Mouse (Mus musculus) heart, embryonic 13.5 days (tissue): Measurements from ENCODE around the gene Rhbdl2. TPM values are rescaled to one million over a fixed set of nuclear protein-coding genes. Genes with fewer than 3 reads are reported as not detected.

ENCODE experiments used
- ATAC-seq: fragments of 200-750 bp; cut with Nextera tagmentation; 2 replicates; pipeline ENCODE4 v1.8.0; 2017; ENCODE audit warnings: moderate TSS enrichment; ENCODE audit not compliant: insufficient number of reproducible peaks, low FRiP score, low TSS enrichment; ENCODE audit errors: extremely low read depth
- H3K27ac ChIP-seq: fragments of 300-500 bp; sonication (generic); replicated peaks from 2 replicates; pipeline ENCODE4 v1.5.1; 2015; ENCODE audit warnings: moderate library complexity, mild to moderate bottlenecking, inconsistent platforms
- H3K27me3 ChIP-seq: fragments of 300-500 bp; sonication (generic); replicated peaks from 2 replicates; pipeline ENCODE4 v1.6.1; 2015; ENCODE audit warnings: mild to moderate bottlenecking, inconsistent platforms
- H3K36me3 ChIP-seq: fragments of 300-500 bp; sonication (generic); 2 replicates; pipeline ENCODE4 v1.6.1; 2015; ENCODE audit warnings: mild to moderate bottlenecking, inconsistent platforms
- H3K4me1 ChIP-seq: fragments of 300-500 bp; sonication (generic); 2 replicates; pipeline ENCODE4 v1.6.1; 2015; ENCODE audit warnings: inconsistent platforms
- H3K4me2 ChIP-seq: fragments of 300-500 bp; sonication (generic); 2 replicates; pipeline ENCODE4 v1.6.1; 2015; ENCODE audit warnings: inconsistent platforms, mild to moderate bottlenecking, moderate library complexity
- H3K4me3 ChIP-seq: fragments of 300-500 bp; sonication (generic); 2 replicates; pipeline ENCODE4 v1.5.1; 2015; ENCODE audit warnings: moderate library complexity, mild to moderate bottlenecking, inconsistent platforms
- H3K9ac ChIP-seq: fragments of 300-500 bp; sonication (generic); 2 replicates; pipeline ENCODE4 v1.6.1; 2015; ENCODE audit warnings: inconsistent platforms, mild to moderate bottlenecking, moderate library complexity
- H3K9me3 ChIP-seq: fragments of 300-500 bp; sonication (generic); 2 replicates; pipeline ENCODE4 v1.6.1; 2016; ENCODE audit warnings: inconsistent platforms
- WGBS: fragments of 180-500 bp; shearing (Covaris S2); methylation state at CpG from one replicate; pipeline ENCODE4 v1.1.7; 2015; ENCODE audit warnings: mixed read lengths; 5-methylcytosine and 5-hydroxymethylcytosine counted together
- polyA plus RNA-seq: library from polyadenylated mRNA; unstranded; fragments of >200 nt; fragmentation: Nextera tagmentation; extraction: Ambion mirVana; gene quantifications from 2 replicates; pipeline ENCODE4 v1.2.1, GENCODE M21; 2015

Gene Rhbdl2
- polyA plus RNA-seq = 2.2 and 2.3 TPM in 2 replicates

DNA sequence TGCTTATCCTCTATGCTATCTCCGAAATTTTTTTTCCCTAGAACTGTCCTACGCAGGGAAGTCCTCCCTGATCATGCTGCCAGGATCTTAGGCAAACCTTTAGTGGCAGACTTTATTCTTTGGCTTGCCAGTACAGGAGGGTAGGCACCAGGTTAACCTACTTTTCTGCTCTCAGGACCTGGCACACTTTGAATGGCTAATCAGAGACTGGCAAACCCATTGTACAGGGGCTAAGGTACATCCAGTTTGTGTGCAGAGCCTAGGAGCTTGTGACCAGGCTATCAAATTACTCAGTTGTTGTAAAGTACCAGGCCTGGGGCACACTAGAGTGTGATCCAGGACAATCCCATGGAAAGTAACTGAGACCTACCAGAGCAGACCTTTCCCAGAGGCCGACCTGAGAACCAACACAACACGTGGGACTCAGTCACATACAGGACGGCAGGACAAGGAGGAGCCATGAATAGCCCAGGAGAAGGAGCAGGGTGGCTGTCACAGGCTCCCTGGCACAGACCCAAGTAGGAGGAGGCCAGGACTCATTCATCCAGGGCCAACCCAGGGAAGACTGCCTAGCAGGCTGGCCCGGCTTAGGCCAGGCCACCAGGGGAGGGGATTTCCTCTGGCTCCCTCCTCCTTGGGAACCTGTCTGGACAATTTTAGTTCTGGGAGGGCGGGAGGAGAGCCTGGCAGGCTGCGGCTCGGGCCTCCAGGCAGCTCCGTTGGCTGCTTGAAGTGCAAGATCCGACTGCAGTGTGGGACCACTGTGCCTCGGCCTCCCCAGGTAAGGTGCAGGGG is at the start of gene Rhbdl2:
TSS of gene Rhbdl2 (plus strand) at position 684 of the 795 bp plus-strand sequence.
- WGBS = 21% methylated on average over 12 of the region's 12 CpGs

DNA sequence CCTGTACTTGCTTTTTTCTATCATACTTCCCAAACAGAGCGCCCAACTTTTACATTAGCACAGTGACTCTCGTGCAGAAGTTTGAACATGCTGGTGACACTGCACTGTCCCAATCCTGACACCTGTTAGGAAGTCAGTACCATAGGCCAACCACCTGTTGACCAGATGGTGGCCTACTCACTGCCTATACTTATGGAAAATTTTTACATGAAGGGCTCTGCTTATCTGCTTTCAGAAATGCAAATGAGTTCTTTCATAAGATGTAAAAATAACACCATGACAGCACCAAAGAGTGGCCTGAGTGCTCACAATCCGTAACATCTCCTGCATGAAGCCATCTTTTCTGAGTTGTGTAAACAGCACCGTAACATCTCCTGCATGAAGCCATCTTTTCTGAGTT is 49.0 kb upstream of the Rhbdl2 start:
- no peak for ATAC-seq

More for the DNA sequence above, at the start of gene Rhbdl2:
- Histone ChIP-seq H3K27ac (peak within 1 kb of the TSS; percentile 63), H3K9me3 (no peaks in the 10 kb centered on the region), H3K36me3 (no peaks in the 10 kb centered on the region), H3K27me3 (no peaks in the 10 kb centered on the region), H3K4me1 (peaks cover 19% of the 10 kb centered on the region), H3K9ac (peak within 1 kb of the TSS; percentile 72), H3K4me2 (peak within 1 kb of the TSS; percentile 67), H3K4me3 (peak within 1 kb of the TSS; percentile 34)
- peak; percentile 80; the same call in 1 of the 2 replicates for ATAC-seq

GRCm38 (mm10) chr4:123742891-123743290 is 44.8 kb upstream of the Rhbdl2 start:
- peaks cover 61% of the 10 kb centered on the region for H3K36me3 ChIP-seq
- peaks cover 15% of the 10 kb centered on the region for H3K4me1 ChIP-seq
- H3K27me3 ChIP-seq = no peaks in the 10 kb centered on the region
- 82% methylated on average over 1 of the region's 1 CpGs for WGBS
- ATAC-seq = no peak
- no peak overlapping the region for H3K9ac ChIP-seq
- no peaks in the 10 kb centered on the region for H3K9me3 ChIP-seq
- no peak overlapping the region for H3K27ac ChIP-seq
- H3K4me3 ChIP-seq = no peak overlapping the region
- no peak overlapping the region for H3K4me2 ChIP-seq

More for the DNA sequence above, 49.0 kb upstream of the Rhbdl2 start:
- Histone ChIP-seq H3K4me2 (no peak overlapping the region), H3K27ac (no peak overlapping the region), H3K27me3 (no peaks in the 10 kb centered on the region), H3K9me3 (no peaks in the 10 kb centered on the region), H3K4me1 (no peaks in the 10 kb centered on the region), H3K36me3 (peaks cover 83% of the 10 kb centered on the region), H3K9ac (no peak overlapping the region), H3K4me3 (no peak overlapping the region)
- 93% methylated on average over 4 of the region's 4 CpGs for WGBS

DNA sequence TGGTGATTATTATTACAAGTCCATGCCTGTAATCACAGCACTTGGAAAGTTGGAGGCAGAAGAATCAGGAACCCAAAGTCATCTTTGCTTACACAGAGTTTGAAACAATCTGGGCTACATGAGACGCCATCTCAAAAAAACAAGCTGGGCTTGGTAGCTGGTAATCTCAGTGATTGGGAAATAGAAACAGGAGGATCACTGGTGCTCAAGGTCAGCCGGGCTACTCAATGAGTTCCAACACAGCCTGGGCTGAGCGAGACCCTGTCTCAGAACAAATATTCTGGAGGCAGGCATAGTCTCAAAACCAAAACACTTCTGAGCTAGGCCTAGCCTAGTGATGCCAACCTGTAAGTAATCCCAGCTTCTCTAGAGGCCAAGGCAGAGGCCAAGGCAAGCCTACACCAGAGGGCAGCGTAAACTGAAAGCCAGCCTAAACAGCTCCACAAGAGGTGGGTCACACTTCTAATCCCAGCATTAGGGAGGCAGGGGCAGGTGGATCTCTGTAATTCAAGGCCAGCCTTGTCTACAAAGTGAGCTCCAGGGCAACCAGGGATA is 42.4 kb upstream of the Rhbdl2 start:
- Histone ChIP-seq H3K4me1 (peaks cover 27% of the 10 kb centered on the region), H3K9ac (no peak overlapping the region), H3K36me3 (peaks cover 37% of the 10 kb centered on the region), H3K27me3 (no peaks in the 10 kb centered on the region), H3K9me3 (no peaks in the 10 kb centered on the region), H3K27ac (no peak overlapping the region), H3K4me2 (no peak overlapping the region), H3K4me3 (no peak overlapping the region)
- no peak for ATAC-seq
- WGBS = 94% methylated on average over 4 of the region's 4 CpGs

DNA sequence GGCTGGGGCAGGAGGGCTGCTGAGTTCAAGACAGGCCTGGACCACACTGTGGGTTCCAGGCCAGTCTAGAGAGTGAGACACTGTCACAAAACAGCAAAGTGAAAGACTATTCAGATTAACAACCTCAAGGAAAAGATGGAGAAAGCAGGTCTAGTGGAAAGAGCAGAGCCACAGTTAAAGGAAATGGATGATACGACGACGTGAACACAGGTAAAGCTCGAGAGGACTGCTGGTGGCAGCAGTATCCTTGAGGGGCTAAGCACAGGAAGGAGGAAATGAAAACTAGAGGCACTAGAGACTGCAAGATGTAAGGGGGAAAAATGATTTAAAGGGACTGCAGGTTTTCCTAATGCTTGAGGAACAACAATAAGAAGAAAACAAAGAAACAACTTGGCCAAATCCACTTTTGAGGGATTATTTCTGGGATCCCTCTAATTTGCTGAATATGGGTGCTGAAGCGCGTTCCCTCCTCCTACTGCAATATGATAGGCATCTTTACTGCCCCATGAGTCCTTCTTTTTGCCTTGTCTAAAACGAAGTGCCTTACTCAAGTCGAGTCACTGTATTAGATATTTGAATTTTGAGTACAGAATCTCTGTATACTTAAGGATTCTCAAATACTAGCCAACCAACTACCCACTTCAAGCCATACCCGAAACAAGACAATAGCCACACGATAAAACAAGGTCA is 38.8 kb upstream of the Rhbdl2 start:
- Histone ChIP-seq H3K4me2 (peak overlapping the region; percentile 93), H3K36me3 (peaks cover 5% of the 10 kb centered on the region; the same call in 1 of the 2 replicates), H3K9me3 (no peaks in the 10 kb centered on the region), H3K4me1 (peaks cover 30% of the 10 kb centered on the region), H3K27ac (peak overlapping the region; percentile 95), H3K9ac (peak overlapping the region; percentile 95), H3K4me3 (peak overlapping the region; percentile 99), H3K27me3 (no peaks in the 10 kb centered on the region)
- 14% methylated on average over 10 of the region's 10 CpGs for WGBS
- no peak for ATAC-seq

DNA sequence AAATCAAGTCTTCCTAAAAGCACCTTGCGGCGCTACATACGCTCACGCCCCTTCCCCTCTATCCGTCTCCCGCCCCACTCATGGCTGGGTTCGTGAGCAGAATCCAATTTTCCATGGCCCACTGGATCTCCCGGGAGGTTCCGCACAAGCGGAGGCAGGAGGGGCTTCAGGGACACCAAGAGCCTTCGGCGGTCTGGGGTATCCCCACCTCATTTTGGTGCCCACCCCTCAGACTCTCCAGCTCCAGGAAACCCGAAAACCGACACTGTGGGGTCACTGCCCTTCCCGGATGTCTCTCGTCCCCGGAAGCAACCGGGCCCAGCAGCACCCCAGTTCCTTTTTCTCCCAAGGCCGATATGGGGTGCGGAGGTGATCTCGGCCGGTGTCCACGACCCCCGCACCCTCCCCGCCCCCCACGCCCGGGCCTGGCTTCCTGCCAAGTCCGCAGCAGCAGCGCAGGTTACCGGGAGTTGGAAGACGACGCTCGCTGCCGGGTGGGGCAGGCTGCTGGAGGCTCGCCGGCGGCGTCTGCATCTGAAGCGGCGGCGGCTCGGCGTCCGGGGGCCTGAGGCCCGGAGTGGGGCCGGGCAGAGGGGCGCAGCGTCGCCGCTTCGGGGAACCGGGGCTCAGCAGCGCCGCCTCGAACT is 38.1 kb upstream of the Rhbdl2 start:
- H3K4me3 ChIP-seq = peak overlapping the region; percentile 99
- WGBS = under 1% methylated on average over 51 of the region's 55 CpGs
- H3K27ac ChIP-seq = peak overlapping the region; percentile 95
- no peak for ATAC-seq
- peak overlapping the region; percentile 93 for H3K4me2 ChIP-seq
- H3K36me3 ChIP-seq = peaks cover 5% of the 10 kb centered on the region; the same call in 1 of the 2 replicates
- H3K4me1 ChIP-seq = peaks cover 30% of the 10 kb centered on the region
- H3K9ac ChIP-seq = peak overlapping the region; percentile 95
- no peaks in the 10 kb centered on the region for H3K9me3 ChIP-seq
- H3K27me3 ChIP-seq = no peaks in the 10 kb centered on the region

DNA sequence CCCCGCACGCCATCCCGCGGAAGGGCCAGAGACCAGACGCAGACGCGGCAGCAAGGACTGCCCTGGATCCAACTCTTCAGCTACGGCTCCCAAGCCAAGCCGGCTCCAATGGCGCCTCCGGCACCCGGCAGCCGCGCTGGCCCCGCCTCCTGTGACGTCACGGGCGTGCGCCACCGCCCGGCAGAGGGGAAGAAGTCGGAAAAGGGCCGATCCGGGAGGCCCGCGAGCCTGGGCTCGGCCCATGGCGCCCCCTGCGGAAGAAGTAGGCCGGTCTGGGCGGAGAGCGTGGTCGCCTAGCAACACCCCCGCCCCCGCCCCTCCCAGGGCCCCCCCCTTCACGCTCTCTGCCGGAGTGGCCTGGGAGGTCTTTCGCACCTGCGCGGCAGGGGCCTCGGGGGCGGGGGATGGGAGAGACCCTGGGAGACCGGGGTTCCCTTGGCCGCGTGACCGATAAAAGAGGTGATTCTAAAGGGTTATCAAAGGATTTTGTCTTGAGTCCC is 37.5 kb upstream of the Rhbdl2 start, which contains the start of gene Akirin1:
TSS of gene Akirin1 (minus strand) at position 194 of the 500 bp plus-strand sequence.
- peak; percentile 99 for ATAC-seq
- peak within 1 kb of the TSS; percentile 95 for H3K9ac ChIP-seq
- WGBS = under 1% methylated on average over 46 of the region's 46 CpGs
- H3K4me3 ChIP-seq = peak within 1 kb of the TSS; percentile 99
- H3K9me3 ChIP-seq = no peaks in the 10 kb centered on the region
- H3K27me3 ChIP-seq = no peaks in the 10 kb centered on the region
- peaks cover 29% of the 10 kb centered on the region for H3K4me1 ChIP-seq
- H3K36me3 ChIP-seq = peaks cover 5% of the 10 kb centered on the region; the same call in 1 of the 2 replicates
- peak within 1 kb of the TSS; percentile 93 for H3K4me2 ChIP-seq
- peak within 1 kb of the TSS; percentile 95 for H3K27ac ChIP-seq

- Histone ChIP-seq H3K4me1 (peaks cover 26% of the 10 kb centered on the region), H3K9me3 (no peaks in the 10 kb centered on the region), H3K27ac (0 out of 2 replicates have a peak overlapping the region, but pooled peaks have one; percentile 20), H3K27me3 (no peaks in the 10 kb centered on the region), H3K4me2 (peak overlapping the region; percentile 93), H3K9ac (peak overlapping the region; percentile 73), H3K36me3 (peaks cover 5% of the 10 kb centered on the region; the same call in 1 of the 2 replicates), H3K4me3 (peak overlapping the region; percentile 99)
- WGBS = under 1% methylated on average over 8 of the region's 8 CpGs
- no peak for ATAC-seq
Observed at GRCm38 (mm10) chr4:123750707-123751312, 36.9 kb upstream of the Rhbdl2 start.

GRCm38 (mm10) chr4:123758306-123758705 is 29.4 kb upstream of the Rhbdl2 start:
- no peaks in the 10 kb centered on the region for H3K9me3 ChIP-seq
- WGBS = 46% methylated on average over 4 of the region's 4 CpGs
- no peak for ATAC-seq

GRCm38 (mm10) chr4:123765071-123765470 is 22.6 kb upstream of the Rhbdl2 start:
- H3K4me2 ChIP-seq = no peak overlapping the region
- no peaks in the 10 kb centered on the region for H3K9me3 ChIP-seq
- no peak overlapping the region for H3K27ac ChIP-seq
- no peaks in the 10 kb centered on the region for H3K4me1 ChIP-seq
- ATAC-seq = no peak
- no peak overlapping the region for H3K4me3 ChIP-seq
- no peaks in the 10 kb centered on the region for H3K36me3 ChIP-seq
- H3K9ac ChIP-seq = no peak overlapping the region
- H3K27me3 ChIP-seq = no peaks in the 10 kb centered on the region
- WGBS = 68% methylated on average over 6 of the region's 6 CpGs

More at GRCm38 (mm10) chr4:123758306-123758705, 29.4 kb upstream of the Rhbdl2 start:
- H3K4me3 ChIP-seq = no peak overlapping the region
- H3K4me1 ChIP-seq = no peaks in the 10 kb centered on the region
- H3K4me2 ChIP-seq = no peak overlapping the region
- no peaks in the 10 kb centered on the region for H3K27me3 ChIP-seq
- H3K9ac ChIP-seq = no peak overlapping the region
- H3K27ac ChIP-seq = no peak overlapping the region
- no peaks in the 10 kb centered on the region for H3K36me3 ChIP-seq
